ENCODE assay signal across 9 mouse cellular contexts in the genomic region with DNA sequence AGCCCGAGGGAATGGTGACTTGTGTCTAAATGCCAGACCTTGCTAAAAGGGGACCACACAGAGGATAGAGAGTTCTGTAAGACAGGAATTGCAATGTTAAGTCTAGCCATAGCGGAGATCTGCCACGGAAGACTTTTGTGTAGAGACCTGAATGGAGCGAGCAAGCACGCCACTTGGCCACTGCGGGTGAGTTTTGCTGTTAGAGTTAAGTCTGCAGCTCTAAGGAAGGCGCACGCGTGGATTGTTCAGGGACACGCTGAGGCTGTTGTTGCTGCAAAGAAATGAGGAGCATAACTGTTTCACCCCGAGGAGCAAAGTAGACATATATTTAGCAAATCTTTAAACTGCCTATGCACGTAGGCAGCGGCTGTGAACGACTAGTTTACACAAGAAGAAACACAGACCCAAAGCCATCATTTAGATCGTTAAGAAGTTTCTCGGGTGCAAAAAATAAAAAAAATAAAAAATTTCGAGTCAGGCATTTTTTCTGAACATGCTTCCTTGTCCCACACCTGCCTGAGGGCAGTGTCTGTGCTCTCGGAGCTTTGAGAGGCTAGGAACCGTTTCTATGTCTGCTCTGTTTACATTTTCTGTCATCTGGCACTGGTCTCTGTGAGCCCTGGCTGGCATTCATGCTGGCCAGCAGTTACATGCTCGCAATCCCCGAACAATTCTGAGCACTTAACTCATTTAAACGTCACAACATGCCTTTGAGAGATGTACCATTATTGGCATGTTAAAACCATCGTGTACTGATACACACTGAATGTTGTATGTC. TPM values are rescaled to one million over a fixed set of nuclear protein-coding genes. Genes with fewer than 3 reads are reported as not detected.
DNase-seq lines count a peak whose midpoint lies in the region; ATAC-seq lines count a peak whose summit lies in the region.
"Had no signal": no experiment of that assay in that cellular context is flagged by ENCODE, and none has a peak within 500 bp of the region (broad histone marks: within the 10 kb centered on the region; RNA-seq: fewer than 3 reads in every experiment).

No protein-coding gene starts in this region.

- no peak overlapping the region for H3K4me3 ChIP-seq in forebrain, embryonic 14.5 days (ENCODE audit: low read depth, low read length)
- no peak overlapping the region for H3K4me3 ChIP-seq in forebrain, embryonic 13.5 days
- H3K4me3 ChIP-seq in kidney, embryonic 14.5 days (ENCODE audit: low read length) = no peak overlapping the region

- no peak for ATAC-seq in forebrain, embryonic 14.5 days
- ATAC-seq in forebrain, embryonic 13.5 days = no peak
- ATAC-seq in kidney, embryonic 14.5 days (ENCODE audit: low FRiP score, low TSS enrichment) = no peak

- H3K27ac ChIP-seq in forebrain, embryonic 14.5 days (ENCODE audit: low read depth, low read length) = no peak overlapping the region
- H3K27ac ChIP-seq in forebrain, embryonic 13.5 days = no peak overlapping the region
- no peak overlapping the region for H3K27ac ChIP-seq in kidney, embryonic 14.5 days (ENCODE audit: low read depth, low read length)
- H3K27ac ChIP-seq: liver, embryonic 14.5 days had no signal

- 61% methylated on average over 23 of the region's 23 CpGs for WGBS in forebrain, embryonic 14.5 days
- WGBS in forebrain, embryonic 13.5 days = 69% methylated on average over 23 of the region's 23 CpGs
- 60% methylated on average over 23 of the region's 23 CpGs for WGBS in kidney, embryonic 14.5 days

- H3K36me3 ChIP-seq in forebrain, embryonic 14.5 days (ENCODE audit: control insufficient read depth, insufficient read depth, low read length) = no peaks in the 10 kb centered on the region
- no peaks in the 10 kb centered on the region for H3K36me3 ChIP-seq in forebrain, embryonic 13.5 days (ENCODE audit: poor library complexity, severe bottlenecking)
- no peaks in the 10 kb centered on the region for H3K36me3 ChIP-seq in kidney, embryonic 14.5 days (ENCODE audit: control insufficient read depth, insufficient read depth, low read length)

- H3K9me3 ChIP-seq in forebrain, embryonic 14.5 days (replicated peaks; ENCODE audit: control insufficient read depth, low read length) = no peaks in the 10 kb centered on the region
- H3K9me3 ChIP-seq in forebrain, embryonic 13.5 days (replicated peaks) = no peaks in the 10 kb centered on the region
- no peaks in the 10 kb centered on the region for H3K9me3 ChIP-seq in kidney, embryonic 14.5 days (ENCODE audit: control insufficient read depth, low read length)

- H3K27me3 ChIP-seq in forebrain, embryonic 14.5 days (replicated peaks; ENCODE audit: control insufficient read depth, insufficient read depth, low read length) = no peaks in the 10 kb centered on the region
- no peaks in the 10 kb centered on the region for H3K27me3 ChIP-seq in forebrain, embryonic 13.5 days
- no peaks in the 10 kb centered on the region for H3K27me3 ChIP-seq in kidney, embryonic 14.5 days (ENCODE audit: control insufficient read depth, insufficient read depth, low read length)

- peak; percentile 13 for DNase-seq in forebrain, embryonic 14.5 days (ENCODE audit: low spot score)
- DNase-seq in lung, adult 18-20 months = peak; percentile 7 to 47
- DNase-seq in lung, postnatal 14 days = no peak
- peak; percentile 37 for DNase-seq in lung, postnatal 36 days
- no peak for DNase-seq in thymus, adult 18-20 months
- DNase-seq in cerebellum, adult 8-10 months = no peak

- no peak overlapping the region for H3K9ac ChIP-seq in forebrain, embryonic 14.5 days (ENCODE audit: low read length)
- H3K9ac ChIP-seq in forebrain, embryonic 13.5 days = no peak overlapping the region
- H3K9ac ChIP-seq in kidney, embryonic 14.5 days (ENCODE audit: low read depth, low read length) = no peak overlapping the region
- H3K9ac ChIP-seq: liver, embryonic 14.5 days had no signal

- H3K4me1 ChIP-seq in forebrain, embryonic 14.5 days (ENCODE audit: control insufficient read depth, insufficient read depth, low read length) = no peaks in the 10 kb centered on the region
- H3K4me1 ChIP-seq in forebrain, embryonic 13.5 days = peaks cover 10% of the 10 kb centered on the region
- H3K4me1 ChIP-seq in kidney, embryonic 14.5 days (ENCODE audit: control insufficient read depth, insufficient read depth, low read length) = 0 out of 2 replicates have a peak, but pooled peaks cover 3% of the 10 kb centered on the region

- H3K4me2 ChIP-seq in forebrain, embryonic 14.5 days (ENCODE audit: low read length) = no peak overlapping the region
- no peak overlapping the region for H3K4me2 ChIP-seq in forebrain, embryonic 13.5 days
- H3K4me2 ChIP-seq in kidney, embryonic 14.5 days (replicated peaks; ENCODE audit: low read depth, low read length) = 0 out of 2 replicates have a peak overlapping the region, but pooled peaks have one; percentile 8

RNA-seq across cellular contexts. Expression of gene Gsk3b, which starts 40.8 kb away (rescaled TPM):
- polyA plus RNA-seq in forebrain, embryonic 14.5 days (2014; fragmentation: Nextera tagmentation; extraction: Ambion mirVana) = 130 and 156 TPM in 2 replicates
- polyA plus RNA-seq in forebrain, embryonic 13.5 days (2015; fragmentation: Nextera tagmentation; extraction: Ambion mirVana) = 140 and 143 TPM in 2 replicates
- polyA plus RNA-seq in kidney, embryonic 14.5 days (2014; fragmentation: Nextera tagmentation; extraction: Ambion mirVana) = 82.6 and 86.2 TPM in 2 replicates

Comparison
In these comparisons a context has a peak if more than half of its experiments do, and no peak if none do; other contexts are left out.
1. DNase-seq: peak in forebrain, embryonic 14.5 days (single experiment), lung, adult 18-20 months (2 of 2) and lung, postnatal 36 days (single experiment); none in lung, postnatal 14 days (single experiment), thymus, adult 18-20 months (0 of 2) and cerebellum, adult 8-10 months (single experiment).